Mouse (Mus musculus) layer of hippocampus, adult 2 months (tissue): ENCODE measurements around the gene Prkar2b. TPM values are rescaled to one million over a fixed set of nuclear protein-coding genes. Genes with fewer than 3 reads are reported as not detected.
A peak's percentile ranks its signal among the peaks of the same experiment; 100 is the strongest.

Experiments used
- DNase-seq, 2 experiments: peaks; one replicate each; pipeline ENCODE4 v3.0.0; 2022; ENCODE audit warnings: low spot score in 2 of 2
- H3K27ac ChIP-seq: fragments of 200-600 bp; 2 replicates; pipeline ENCODE4 v1.8.1; 2022
- H3K4me3 ChIP-seq: fragments of 200-600 bp; 2 replicates; pipeline ENCODE4 v1.8.1; 2022; ENCODE audit warnings: mild to moderate bottlenecking
- CTCF ChIP-seq: fragments of 200-600 bp; conservative IDR thresholded peaks from 2 replicates; pipeline ENCODE4 v1.8.1; 2022; ENCODE audit warnings: antibody characterized with exemption, mild to moderate bottlenecking, moderate library complexity
- total RNA-seq, 2 experiments: library from RNA; stranded (reverse); gene quantifications; 2 replicates each; pipeline ENCODE4 v1.2.3; 2021

The Prkar2b gene
- total RNA-seq, 2 experiments from 2014 or later, result 29.0 to 33.2 TPM

DNA sequence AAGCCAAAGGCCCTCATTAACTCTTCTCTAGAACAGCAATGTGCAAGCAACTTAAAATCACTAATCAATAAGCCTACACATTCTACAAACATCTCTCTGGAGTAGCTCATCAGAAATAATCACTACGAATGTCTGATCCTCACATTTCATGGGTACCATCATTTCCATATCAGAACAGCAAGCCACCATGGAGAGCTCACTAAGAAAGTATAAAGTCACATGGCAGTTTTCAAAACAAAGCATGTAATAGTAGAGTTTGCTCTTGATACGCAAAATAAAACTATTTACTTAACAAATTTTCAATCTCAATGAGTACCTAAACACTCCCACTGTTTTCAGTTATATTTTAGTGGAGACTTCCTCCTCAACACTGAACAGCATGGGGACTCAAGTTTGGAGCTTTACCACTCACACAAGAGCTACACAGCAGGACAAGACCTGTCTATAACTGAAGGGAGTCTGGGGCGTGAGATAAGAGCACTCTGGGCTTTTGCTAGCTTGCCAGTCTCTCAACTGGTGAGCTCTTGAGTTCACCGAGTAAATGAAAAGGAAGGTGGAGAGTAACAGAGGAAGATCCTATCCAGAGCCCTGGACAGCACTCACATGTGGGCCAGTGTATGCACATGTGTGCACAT is 118.0 kb downstream of the Prkar2b start:
- no peak for DNase-seq
- Histone ChIP-seq H3K27ac (no peak overlapping the region), H3K4me3 (no peak overlapping the region)
- TF ChIP-seq CTCF, result no peak

DNA sequence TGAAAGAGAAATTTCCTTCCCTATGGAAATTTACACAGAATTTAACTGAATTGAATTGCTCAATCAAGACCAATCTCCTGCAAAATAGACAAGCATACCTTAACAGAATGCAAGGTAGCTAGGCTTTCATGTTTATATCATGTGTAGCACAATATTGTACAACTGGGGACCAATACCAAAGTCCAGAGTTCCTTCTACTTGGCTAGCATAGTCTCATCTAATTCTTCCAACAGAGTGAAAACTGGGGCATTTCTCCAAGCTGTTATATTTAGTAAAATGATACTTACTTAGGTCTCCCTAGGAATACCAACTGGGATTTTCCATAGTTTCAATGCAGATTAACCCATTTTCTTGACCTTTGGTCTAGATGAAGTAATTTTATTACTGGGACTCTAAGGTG is 122.1 kb downstream of the Prkar2b start:
- no peak for TF ChIP-seq CTCF
- DNase-seq, result no peak
- H3K4me3 ChIP-seq, result no peak overlapping the region
- H3K27ac ChIP-seq, result no peak overlapping the region

DNA sequence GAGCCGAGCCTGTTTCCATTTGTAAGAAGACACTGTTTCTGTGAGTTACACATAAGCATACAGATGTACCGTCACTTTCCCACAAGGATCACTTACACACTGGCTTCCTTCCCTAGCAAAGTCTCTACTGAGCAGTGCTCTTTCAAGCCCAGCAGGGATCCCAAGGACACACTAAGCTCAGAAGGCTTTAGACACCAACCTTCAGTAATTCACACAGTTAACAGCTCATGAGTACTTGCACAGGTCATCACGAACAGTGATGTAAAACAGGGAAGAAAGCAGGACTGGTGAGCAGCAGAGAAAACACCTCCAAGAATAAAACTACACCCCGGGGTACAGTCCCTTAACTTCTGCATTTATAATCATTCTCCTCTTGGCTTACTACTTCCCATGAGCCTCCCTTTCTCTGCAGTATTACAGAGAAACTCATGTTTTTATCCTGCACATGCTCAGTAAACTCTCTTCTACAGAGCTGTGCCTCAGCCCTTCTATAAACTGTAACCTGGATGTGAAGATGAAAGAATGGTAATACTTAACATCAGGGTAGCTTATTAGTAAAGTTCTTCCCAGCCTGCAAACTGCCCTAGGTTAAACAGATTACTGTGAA is 122.6 kb downstream of the Prkar2b start:
- no peak overlapping the region for H3K4me3 ChIP-seq
- H3K27ac ChIP-seq, result no peak overlapping the region
- TF ChIP-seq CTCF, result no peak
- no peak for DNase-seq

DNA sequence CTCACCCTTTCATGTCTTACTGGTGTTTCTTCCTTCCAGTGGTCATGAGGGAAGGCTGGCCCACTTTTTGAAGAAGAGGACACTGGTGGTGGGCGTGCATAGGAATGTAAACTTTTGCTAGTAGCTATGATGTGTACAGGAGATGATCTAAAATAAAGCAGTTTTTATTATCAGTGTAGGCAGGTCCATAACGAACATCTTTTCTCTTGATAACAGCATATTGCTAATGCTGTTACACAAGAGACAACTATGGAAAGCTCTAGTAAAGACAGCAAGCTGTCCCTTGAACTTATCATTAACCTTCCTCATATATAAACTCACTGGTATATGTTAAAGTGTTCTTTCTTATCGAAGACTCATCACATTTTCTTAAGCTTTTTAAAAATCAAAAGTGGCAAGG is 123.5 kb downstream of the Prkar2b start:
- no peak for DNase-seq
- Histone ChIP-seq H3K27ac (no peak overlapping the region), H3K4me3 (no peak overlapping the region)
- no peak for TF ChIP-seq CTCF

DNA sequence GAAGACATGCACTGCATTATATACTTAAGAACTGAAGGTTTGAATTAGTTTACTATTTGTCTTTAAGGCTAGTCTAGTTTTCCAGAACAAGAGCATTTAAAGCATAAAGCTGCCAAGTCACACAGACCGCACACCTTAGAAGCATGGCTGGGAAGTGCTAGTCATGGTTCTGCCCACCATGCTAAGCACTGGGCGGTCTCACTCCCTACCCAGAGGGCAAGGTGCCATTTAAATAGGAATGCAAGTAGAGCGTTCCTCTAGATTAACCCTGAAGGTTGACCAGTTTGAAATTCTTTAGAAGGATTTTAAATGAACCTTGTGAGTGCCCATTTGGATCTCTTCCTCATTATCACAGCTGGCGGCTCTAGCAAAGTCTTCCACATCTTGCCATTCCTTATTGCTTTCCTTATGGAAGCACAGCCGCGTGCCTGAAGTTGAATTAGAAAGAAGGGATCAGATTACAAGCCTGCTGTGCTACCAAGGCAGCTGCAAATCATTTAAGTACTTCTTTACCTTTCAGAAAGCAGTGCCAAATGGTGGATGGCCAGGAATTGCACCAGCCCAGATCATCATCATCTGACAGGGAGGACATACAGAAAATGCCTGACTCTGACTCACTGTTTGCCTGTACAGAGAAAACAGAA is 124.3 kb downstream of the Prkar2b start:
- no peak for DNase-seq
- TF ChIP-seq CTCF, result no peak
- no peak overlapping the region for H3K4me3 ChIP-seq
- H3K27ac ChIP-seq, result no peak overlapping the region

DNA sequence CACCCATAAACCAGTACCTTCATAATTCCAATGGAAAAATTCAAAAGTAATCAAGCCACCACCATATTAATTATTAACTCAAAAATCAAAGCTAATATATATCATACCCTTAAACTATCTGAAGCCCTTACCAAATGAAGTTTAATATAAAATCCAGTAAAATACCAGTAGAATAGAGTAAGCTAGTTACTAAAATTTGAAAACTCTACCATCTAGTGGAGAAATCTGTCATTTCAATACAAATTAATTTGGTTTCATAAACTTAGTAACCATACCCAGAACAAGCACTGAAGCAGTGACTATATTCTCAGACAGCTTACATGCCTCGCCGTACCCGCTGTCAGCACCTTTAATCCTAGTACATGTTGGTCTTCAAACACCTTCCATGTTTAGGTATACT is 129.3 kb downstream of the Prkar2b start:
- peak; percentile 74 for TF ChIP-seq CTCF
- no peak overlapping the region for H3K27ac ChIP-seq
- H3K4me3 ChIP-seq, result no peak overlapping the region
- no peak for DNase-seq

DNA sequence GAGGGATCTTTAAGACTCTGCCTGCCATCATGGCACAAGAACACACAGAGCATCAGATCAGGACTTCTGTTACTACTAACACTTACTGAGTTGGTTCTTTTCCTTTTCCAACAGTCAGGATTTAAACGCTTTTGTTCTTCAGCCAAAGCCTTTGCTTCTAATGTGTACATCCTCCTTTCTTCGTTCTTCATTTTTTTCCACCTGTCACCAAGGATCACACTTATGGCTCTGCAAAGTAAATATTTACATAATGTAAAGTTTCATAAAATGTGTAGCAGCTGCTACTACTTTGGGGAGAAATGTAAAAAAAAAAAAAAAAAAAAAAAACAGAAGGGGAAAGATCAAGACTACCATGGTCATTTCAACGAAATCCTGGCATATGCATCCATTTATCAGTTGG is 132.6 kb downstream of the Prkar2b start:
- TF ChIP-seq CTCF, result no peak
- no peak for DNase-seq
- H3K27ac ChIP-seq, result no peak overlapping the region
- H3K4me3 ChIP-seq, result no peak overlapping the region

DNA sequence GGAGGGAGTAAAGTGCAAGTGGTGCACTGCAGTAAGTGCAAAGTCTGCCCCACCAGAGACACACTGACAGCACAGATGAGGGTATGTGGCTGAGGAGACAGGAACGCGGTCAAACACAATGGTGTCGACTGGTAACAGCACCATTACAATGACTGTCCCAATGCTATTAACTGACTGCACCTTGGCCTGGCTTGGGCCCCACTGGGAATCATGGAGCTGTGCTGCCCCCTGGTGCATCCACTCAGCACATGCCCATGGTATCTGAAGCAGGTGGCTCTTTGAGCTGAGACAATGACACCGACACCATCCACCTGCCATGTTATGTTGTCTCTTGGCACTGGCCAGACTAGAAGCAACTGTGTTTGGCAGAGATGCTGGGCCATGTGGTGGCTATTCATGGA is 134.4 kb downstream of the Prkar2b start:
- DNase-seq, result peak; percentile 79 to 87
- peak overlapping the region; percentile 70 for H3K27ac ChIP-seq
- peak; percentile 94 for TF ChIP-seq CTCF
- no peak overlapping the region for H3K4me3 ChIP-seq

DNA sequence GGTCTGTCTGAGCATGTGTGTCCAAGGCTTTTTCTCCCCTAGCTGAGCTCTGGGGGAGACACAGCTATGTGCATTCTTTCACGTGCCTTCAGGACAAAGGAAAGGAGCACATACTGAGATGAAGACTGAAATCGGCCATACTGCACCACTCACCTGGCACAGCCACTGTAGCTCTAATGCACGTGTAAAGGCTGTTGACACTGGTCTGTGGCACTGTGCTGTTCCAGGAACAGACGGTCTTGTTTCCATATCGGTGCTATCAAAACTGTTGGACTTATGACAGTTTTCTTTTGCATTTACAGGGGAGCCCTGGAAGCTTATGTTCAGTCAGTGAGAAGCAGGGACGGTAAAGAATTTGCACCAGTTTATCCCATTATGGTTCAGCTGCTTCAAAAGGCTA is 135.8 kb downstream of the Prkar2b start:
- DNase-seq, result no peak
- Histone ChIP-seq H3K4me3 (no peak overlapping the region), H3K27ac (peak overlapping the region; percentile 60)
- no peak for TF ChIP-seq CTCF

DNA sequence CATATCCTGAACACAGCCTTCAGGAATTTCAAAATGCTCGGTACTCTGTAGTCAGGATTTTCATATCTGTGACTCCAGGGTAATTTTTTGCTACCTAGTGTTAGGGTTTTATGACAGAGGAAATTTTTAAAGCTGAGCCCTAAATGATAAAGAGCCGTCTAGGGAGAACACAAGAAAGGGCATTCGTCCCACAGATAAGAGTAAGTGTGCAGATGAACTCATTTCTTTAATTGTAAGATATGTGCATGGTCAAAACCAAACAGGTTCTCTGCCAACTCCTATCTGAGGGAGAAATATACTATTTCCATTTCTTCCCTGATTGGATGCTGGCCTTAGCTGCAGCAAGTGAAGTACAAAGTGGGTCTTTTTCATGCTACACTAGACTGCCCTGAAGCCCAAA is 137.0 kb downstream of the Prkar2b start:
- Histone ChIP-seq H3K4me3 (no peak overlapping the region), H3K27ac (peak overlapping the region; percentile 28; the same call in 1 of the 2 replicates)
- TF ChIP-seq CTCF, result no peak
- DNase-seq, result no peak

DNA sequence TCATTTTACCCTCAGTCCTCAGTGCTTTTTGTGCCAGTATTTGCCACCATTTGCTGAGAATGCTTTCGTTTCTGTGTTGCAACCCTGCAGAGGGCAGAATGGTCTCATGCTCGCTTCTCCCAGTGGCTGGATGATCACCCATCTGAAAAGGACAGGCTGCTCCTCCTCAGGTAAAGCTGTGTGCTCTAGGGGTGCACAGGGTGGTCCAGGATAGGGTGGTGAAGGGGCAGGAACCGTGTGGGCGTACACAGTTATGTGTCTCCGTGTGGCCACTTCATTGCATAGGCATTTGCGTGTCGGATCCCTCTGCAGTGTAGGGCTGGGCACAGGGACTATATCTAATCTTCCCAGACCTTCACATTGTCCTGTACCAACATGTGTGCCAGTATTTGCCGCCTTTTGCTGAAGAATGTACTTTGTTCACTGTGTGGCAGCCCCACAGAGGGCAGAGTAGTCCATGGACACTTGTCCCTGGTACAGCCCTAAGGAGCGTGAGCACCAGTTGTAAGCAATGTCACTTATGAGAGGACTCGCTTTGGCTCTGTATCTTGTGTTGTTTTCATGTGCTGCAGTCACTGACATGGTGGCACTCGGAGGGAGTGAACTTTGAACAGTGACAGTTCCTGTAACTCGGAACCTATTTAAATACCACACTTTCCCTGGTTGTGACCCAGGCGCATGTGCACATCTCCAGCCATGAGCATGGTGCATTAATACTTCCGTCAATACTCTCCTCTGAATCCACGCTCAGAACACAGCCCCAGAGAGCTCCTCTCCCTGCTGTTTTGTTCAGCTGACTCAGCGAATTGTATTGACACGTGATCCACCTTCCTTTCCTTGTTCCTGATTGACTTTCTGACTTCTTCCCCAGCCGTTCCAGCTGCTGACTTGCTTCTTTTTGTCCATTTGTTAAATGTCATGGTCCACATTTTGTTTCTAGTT is 140.4 kb downstream of the Prkar2b start:
- no peak for DNase-seq
- no peak overlapping the region for H3K27ac ChIP-seq
- no peak overlapping the region for H3K4me3 ChIP-seq
- TF ChIP-seq CTCF, result no peak

DNA sequence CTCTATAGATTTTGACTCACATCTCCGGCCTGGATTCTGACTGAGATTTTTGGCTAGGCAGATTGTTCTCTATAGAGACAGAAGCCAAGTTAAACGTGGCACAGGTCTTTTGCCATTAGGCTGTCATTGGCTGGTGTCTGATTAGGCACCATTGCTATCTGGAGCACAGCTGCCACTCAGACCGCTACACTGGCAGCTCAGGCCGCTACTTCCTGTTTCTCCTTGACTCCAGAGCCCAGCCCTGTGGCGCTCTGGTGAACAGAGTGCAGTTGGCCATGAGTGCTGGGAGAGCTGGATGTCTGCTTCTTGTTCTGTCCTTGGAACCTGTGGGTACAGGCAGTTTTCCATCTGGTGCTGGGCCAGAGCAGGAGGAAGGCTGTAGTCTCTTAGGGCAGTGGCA is 143.9 kb downstream of the Prkar2b start:
- no peak overlapping the region for H3K4me3 ChIP-seq
- no peak for DNase-seq
- TF ChIP-seq CTCF, result no peak
- H3K27ac ChIP-seq, result peak overlapping the region; percentile 76

DNA sequence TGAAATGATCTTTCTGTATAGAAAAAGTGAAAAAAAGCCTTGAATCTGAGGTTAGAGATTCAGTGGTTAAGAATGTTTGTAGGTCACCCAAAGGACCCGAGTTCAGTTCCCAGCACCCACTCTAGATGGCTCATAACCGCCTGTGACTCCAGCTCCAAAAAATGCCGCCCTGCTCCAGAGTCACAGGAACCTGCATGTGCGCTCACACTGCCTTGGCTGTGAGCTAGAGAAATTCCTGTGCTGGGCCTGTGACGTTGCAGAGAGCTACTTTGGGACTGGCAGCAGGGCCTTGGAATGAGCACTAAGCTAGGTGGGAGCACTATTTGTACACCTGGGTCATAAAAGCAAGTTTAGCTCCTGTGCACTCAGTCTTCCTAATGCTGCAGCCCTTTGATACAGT is 144.4 kb downstream of the Prkar2b start:
- H3K27ac ChIP-seq, result peak overlapping the region; percentile 76
- H3K4me3 ChIP-seq, result no peak overlapping the region
- no peak for DNase-seq
- TF ChIP-seq CTCF, result no peak
